ENCODE assay signal across 8 mouse cellular contexts in the genomic region with DNA sequence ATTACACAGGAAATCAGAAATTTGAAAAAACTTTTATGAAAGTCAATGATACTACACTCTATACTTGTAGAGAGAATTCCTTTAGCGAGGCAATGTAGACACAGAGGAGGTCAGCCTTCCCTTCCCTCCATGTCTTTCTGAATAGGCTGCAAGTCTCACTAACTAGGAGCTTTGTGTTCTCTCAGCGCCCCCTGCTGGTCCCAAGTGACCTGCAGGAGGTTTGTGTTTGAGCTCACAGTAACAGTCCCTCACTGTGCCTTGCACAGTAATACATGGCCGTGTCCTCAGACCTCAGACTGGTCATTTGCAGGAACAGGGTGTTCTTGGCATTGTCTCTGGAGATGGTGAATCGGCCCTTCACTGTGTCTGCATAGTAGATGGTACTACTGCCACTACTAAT.
DNase-seq lines count a peak whose midpoint lies in the region; ATAC-seq lines count a peak whose summit lies in the region.

No protein-coding gene starts in this region.

- ATAC-seq in frontal cortex, adult (ENCODE audit: low TSS enrichment): no peak

- peak; percentile 9 for DNase-seq in heart, postnatal 14 days
- DNase-seq in heart, postnatal 25 days (ENCODE audit: low spot score): no peak
- peak; percentile 0 for DNase-seq in retina, postnatal 1 day
- no peak for DNase-seq in retina, embryonic 14.5 days (ENCODE audit: low spot score)
- DNase-seq in adrenal gland, postnatal 25 days: peak; percentile 59
- peak; percentile 12 for DNase-seq in kidney, postnatal 14 days
- DNase-seq in thymus, postnatal 36 days: peak; percentile 33 to 52

- intact Hi-C loops in heart, postnatal 14 days (cut with DNase I): no loop called here
- intact Hi-C loops in heart, postnatal 25 days (cut with DNase I): no loop called here

Comparison
In these comparisons a context has a peak if more than half of its experiments do, and no peak if none do; other contexts are left out.
1. DNase-seq: peak in heart, postnatal 14 days (2 of 2), retina, postnatal 1 day (single experiment), adrenal gland, postnatal 25 days (single experiment), kidney, postnatal 14 days (single experiment) and thymus, postnatal 36 days (2 of 2); none in heart, postnatal 25 days (single experiment) and retina, embryonic 14.5 days (single experiment).